Mouse (Mus musculus) lung, embryonic 16.5 days (tissue): ENCODE data around the gene Brd1. TPM values are rescaled to one million over a fixed set of nuclear protein-coding genes. Genes with fewer than 3 reads are reported as not detected.
"Not testable (repeated sequence)": the region's sequence is repeated elsewhere in the genome, so short reads cannot be mapped to it uniquely, and the experiment has no call there.

Experiments
- ATAC-seq: fragments of 200-750 bp; cut with Nextera tagmentation; 2 replicates; pipeline ENCODE4 v1.8.0; 2017; ENCODE audit warnings: low read depth, mild to moderate bottlenecking, moderate library complexity
- H3K27ac ChIP-seq: fragments of 300-500 bp; sonication (generic); 2 replicates; pipeline ENCODE4 v1.5.1; 2014; ENCODE audit warnings: mild to moderate bottlenecking, control low read depth, low read length
- H3K27me3 ChIP-seq: fragments of 300-500 bp; sonication (generic); 2 replicates; pipeline ENCODE4 v1.6.1; 2014; ENCODE audit warnings: low read depth, low read length, mixed read lengths; ENCODE audit not compliant: control insufficient read depth, insufficient read depth
- H3K36me3 ChIP-seq: fragments of 300-500 bp; sonication (generic); 2 replicates; pipeline ENCODE4 v1.6.1; 2014; ENCODE audit warnings: low read length; ENCODE audit not compliant: control insufficient read depth, insufficient read depth
- H3K4me1 ChIP-seq: fragments of 300-500 bp; sonication (generic); replicated peaks from 2 replicates; pipeline ENCODE4 v1.6.1; 2014; ENCODE audit warnings: low read length, mixed read lengths; ENCODE audit not compliant: control insufficient read depth, insufficient read depth
- H3K4me2 ChIP-seq: fragments of 300-500 bp; sonication (generic); 2 replicates; pipeline ENCODE4 v1.6.1; 2014; ENCODE audit warnings: low read depth, low read length, control low read depth
- H3K4me3 ChIP-seq: fragments of 300-500 bp; sonication (generic); 2 replicates; pipeline ENCODE4 v1.5.1; 2014; ENCODE audit warnings: mild to moderate bottlenecking, low read length, control low read depth
- H3K9ac ChIP-seq: fragments of 300-500 bp; sonication (generic); 2 replicates; pipeline ENCODE4 v1.6.1; 2014; ENCODE audit warnings: low read length, control low read depth
- H3K9me3 ChIP-seq: fragments of 300-500 bp; sonication (generic); 2 replicates; pipeline ENCODE4 v1.6.1; 2016; ENCODE audit warnings: low read length; ENCODE audit not compliant: control insufficient read depth
- WGBS: fragments of 180-500 bp; shearing (Covaris S2); extraction: QIAGEN DNeasy Blood & Tissue Kit; methylation state at CpG from one replicate; pipeline ENCODE4 v1.1.7; 2014; 5-methylcytosine and 5-hydroxymethylcytosine counted together
- polyA plus RNA-seq: library from polyadenylated mRNA; unstranded; fragments of >200 nt; fragmentation: Nextera tagmentation; extraction: Ambion mirVana; gene quantifications from 2 replicates; pipeline ENCODE4 v1.2.1, GENCODE M21; 2015

Brd1 gene
- 17.7 and 19.0 TPM in 2 replicates for polyA plus RNA-seq

DNA sequence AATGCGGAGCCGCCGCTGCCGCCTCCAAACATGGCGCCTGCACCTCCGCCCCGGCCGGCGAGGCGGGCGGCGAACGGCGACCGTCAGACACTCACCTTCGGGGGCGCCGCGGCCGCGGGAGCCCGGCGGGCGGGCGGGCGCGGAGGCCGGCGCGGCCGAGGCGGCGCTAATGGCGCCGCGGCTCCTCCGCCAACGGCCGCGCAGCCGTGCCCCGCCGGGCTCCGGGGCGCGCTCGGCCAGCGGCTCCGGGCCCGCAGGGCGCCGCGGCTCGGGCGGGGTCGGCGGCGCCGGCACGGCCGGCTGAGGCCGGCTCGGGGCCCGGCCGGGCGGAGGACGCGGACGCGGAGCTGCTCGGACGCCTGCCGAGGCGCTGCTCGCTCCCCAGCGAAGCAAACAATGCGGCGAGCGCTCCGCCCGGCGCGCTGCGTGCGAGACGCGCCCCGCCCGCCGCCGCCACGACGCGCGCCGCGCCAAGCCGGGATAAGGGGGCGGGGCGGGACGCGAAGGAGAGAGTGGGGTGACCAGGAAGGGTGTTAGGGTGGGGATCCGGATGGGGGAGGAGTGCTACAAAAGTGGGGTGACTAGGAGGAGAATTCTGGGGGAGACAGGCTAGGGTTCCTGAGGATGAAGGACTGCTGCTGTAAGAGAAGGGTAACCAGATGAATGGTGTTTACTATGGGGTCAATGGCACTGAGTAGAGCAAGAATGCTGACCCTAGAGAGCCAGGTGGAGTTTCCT, at the start of gene Brd1:
Gene Brd1 (minus strand): TSS at position 400 of the 738 bp plus-strand sequence.
- H3K4me3 ChIP-seq: peak within 1 kb of the TSS; percentile 96
- H3K4me2 ChIP-seq: peak within 1 kb of the TSS; percentile 82
- peaks cover 13% of the 10 kb centered on the region for H3K36me3 ChIP-seq
- peak within 1 kb of the TSS; percentile 89 for H3K27ac ChIP-seq
- peaks cover 19% of the 10 kb centered on the region for H3K4me1 ChIP-seq
- WGBS: under 1% methylated on average over 64 of the region's 103 CpGs
- no peaks in the 10 kb centered on the region for H3K9me3 ChIP-seq
- peak within 1 kb of the TSS; percentile 98 for H3K9ac ChIP-seq
- peak; percentile 90 for ATAC-seq
- no peaks in the 10 kb centered on the region for H3K27me3 ChIP-seq

DNA sequence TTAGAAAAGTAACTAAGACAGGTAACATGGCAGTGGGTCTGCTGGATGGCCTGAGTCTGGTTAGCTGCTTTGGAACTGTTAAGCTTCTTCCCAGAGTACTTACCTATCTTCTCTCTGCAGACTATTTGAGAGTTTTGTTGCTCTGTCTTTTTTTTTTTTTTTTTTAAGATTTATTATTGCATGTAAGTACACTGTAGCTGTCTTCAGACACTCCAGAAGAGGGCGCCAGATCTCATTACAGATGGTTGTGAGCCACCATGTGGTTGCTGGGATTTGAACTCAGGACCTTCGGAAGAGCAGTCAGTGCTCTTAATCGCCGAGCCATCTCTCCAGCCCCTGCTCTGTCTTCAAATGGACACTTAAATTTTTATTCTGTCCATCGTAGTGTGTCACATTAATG, 40.6 kb upstream of the Brd1 start:
- WGBS: 94% methylated on average over 5 of the region's 5 CpGs
- H3K9ac ChIP-seq, H3K4me1 ChIP-seq, H3K4me2 ChIP-seq, ATAC-seq, H3K27ac ChIP-seq, H3K9me3 ChIP-seq, H3K4me3 ChIP-seq, H3K27me3 ChIP-seq: not testable (repeated sequence)
- peaks cover 10% of the 10 kb centered on the region for H3K36me3 ChIP-seq

DNA sequence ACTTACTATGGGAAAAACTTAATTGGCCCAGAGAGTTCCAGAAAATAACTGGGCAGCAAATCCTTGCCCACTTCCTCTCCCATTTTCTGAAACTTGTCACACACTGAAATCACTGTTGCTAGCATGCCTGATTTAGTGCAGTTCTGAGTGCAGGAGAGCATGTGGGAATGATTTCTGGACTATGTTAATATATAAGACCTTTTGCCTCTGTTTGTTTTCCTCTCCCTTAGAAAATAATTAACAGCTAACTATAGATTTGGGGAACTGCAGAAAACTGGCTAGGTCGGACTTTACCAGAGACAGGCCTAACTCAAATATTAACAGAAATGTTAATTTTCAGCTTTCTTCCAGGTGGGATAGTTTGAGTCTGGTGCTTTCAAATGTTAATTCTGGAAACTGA, 34.5 kb upstream of the Brd1 start:
- Histone ChIP-seq H3K27ac (no peak overlapping the region), H3K36me3 (peaks cover 13% of the 10 kb centered on the region), H3K4me1 (no peaks in the 10 kb centered on the region; the same call in 1 of the 2 replicates), H3K9me3 (no peaks in the 10 kb centered on the region), H3K4me2 (no peak overlapping the region), H3K27me3 (no peaks in the 10 kb centered on the region), H3K9ac (no peak overlapping the region), H3K4me3 (no peak overlapping the region)
- ATAC-seq: no peak
- 58% methylated on average over 1 of the region's 1 CpGs for WGBS

DNA sequence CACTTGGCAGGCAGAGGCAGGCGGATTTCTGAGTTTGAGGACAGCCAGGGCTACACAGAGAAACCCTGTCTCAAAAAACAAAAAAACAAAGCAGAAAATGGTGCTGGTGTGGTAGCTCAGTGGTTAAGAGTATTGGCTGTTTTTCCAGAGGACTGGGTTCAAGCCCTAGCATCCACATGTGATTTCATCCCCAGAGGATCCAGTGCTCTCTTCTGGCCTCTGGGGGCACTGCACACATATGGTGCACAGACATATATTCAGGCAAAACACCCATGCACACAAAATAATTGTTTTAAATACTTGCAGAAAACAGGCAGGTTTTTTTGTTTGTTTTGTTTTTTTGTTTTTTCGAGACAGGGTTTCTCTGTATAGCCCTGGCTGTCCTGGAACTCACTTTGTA, 32.1 kb upstream of the Brd1 start:
- H3K27me3 ChIP-seq, H3K9ac ChIP-seq, H3K9me3 ChIP-seq, H3K4me3 ChIP-seq, H3K27ac ChIP-seq, H3K4me2 ChIP-seq, H3K4me1 ChIP-seq, ATAC-seq: not testable (repeated sequence)
- peaks cover 12% of the 10 kb centered on the region for H3K36me3 ChIP-seq
- 91% methylated on average over 2 of the region's 2 CpGs for WGBS

DNA sequence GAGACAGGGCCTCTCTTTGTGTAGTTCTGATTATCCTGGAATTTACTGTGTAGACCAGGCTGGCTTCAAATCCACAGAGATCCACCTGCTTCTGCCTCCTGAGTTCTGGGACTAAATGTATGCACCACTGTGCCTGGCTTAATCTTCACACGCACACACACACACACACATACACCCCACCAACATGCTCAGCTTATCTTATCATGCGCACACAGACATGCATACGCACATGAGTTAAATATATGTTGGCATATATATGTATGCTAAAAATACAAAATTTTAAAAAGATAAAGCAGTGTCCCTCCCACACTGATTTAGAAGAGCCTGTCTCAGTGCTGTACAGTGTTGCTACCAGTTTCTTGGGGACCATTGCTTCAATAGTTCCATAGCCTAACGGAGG, 27.5 kb upstream of the Brd1 start:
- Histone ChIP-seq H3K4me1 (0 out of 2 replicates have a peak, but pooled peaks cover 2% of the 10 kb centered on the region), H3K4me3 (no peak overlapping the region), H3K9ac (no peak overlapping the region), H3K27me3 (no peaks in the 10 kb centered on the region), H3K27ac (no peak overlapping the region), H3K36me3 (peaks cover 5% of the 10 kb centered on the region), H3K4me2 (no peak overlapping the region), H3K9me3 (no peaks in the 10 kb centered on the region)
- no peak for ATAC-seq
- WGBS: 95% methylated on average over 4 of the region's 4 CpGs

DNA sequence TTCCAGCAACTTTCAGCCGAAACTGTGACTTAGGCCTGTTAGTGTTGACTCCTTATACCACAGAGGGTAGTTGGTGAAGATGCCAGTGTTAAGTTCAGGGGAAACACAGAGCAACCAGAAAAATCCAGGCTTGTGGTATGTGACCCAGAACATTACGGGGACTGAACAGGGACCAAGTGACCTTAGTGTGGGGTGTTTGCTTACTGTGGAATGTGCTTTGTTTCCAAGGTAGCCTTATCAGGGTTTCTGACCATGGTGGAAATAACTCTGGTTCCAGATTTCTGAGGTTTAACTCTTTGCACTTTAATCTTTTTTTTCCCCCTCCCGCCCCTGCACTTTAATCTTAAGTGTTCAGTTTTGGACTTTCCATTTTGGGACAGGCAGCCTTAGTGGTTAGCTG, 24.0 kb upstream of the Brd1 start:
- Histone ChIP-seq H3K4me2 (peak overlapping the region; percentile 10; the same call in 1 of the 2 replicates), H3K27ac (peak overlapping the region; percentile 85), H3K4me1 (peaks cover 6% of the 10 kb centered on the region), H3K36me3 (peaks cover 2% of the 10 kb centered on the region; the same call in 1 of the 2 replicates), H3K27me3 (no peaks in the 10 kb centered on the region), H3K9me3 (no peaks in the 10 kb centered on the region), H3K9ac (no peak overlapping the region), H3K4me3 (no peak overlapping the region)
- WGBS: 56% methylated on average over 3 of the region's 3 CpGs
- peak; percentile 62; the same call in 1 of the 2 replicates for ATAC-seq

DNA sequence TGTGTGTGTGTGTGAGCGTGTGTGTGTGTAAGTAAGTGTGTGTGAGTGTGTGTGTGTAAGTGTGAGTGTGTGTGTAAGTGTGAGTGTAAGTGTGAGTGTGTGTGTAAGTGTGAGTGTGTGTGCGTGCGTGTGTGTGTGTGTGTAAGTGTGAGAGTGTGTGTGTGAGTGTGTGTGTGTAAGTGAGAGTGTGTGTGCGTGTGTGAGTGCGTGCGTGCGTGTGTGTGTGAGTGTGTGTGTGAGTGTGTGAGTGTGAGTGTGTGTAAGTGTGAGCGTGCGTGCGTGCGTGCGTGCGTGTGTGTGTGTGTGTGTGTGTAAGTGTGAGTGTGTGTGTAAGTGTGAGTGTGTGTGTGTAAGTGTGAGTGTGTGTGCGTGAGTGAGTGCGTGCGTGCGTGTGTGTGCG, 21.7 kb upstream of the Brd1 start:
- 98% methylated on average over 18 of the region's 18 CpGs for WGBS
- peaks cover 10% of the 10 kb centered on the region for H3K4me1 ChIP-seq
- H3K9me3 ChIP-seq: no peaks in the 10 kb centered on the region
- ATAC-seq: no peak
- no peak overlapping the region for H3K4me3 ChIP-seq
- H3K27ac ChIP-seq: no peak overlapping the region
- peaks cover 2% of the 10 kb centered on the region; the same call in 1 of the 2 replicates for H3K36me3 ChIP-seq
- no peaks in the 10 kb centered on the region for H3K27me3 ChIP-seq
- no peak overlapping the region for H3K9ac ChIP-seq
- H3K4me2 ChIP-seq: no peak overlapping the region

DNA sequence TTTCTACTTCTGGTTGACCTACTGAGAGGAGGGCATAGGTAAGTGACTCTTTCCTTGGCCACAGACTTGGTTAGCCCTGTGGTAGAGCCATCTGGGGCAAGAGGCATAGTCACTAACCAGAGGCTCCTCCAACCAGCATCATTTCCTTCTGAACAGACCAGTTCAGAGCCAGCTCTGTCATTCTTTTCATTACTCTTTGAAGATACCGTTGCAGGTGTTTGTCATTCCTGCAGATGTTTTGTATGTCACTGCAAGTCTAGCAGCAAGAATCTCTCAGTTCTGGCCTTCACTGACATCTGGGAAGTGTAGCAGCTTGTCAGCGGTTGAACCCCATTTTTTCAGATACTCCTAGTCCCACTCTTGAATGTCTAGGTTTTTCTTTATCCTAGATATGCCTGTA, 20.9 kb upstream of the Brd1 start:
- 59% methylated on average over 2 of the region's 2 CpGs for WGBS
- H3K27me3 ChIP-seq: no peaks in the 10 kb centered on the region
- H3K9ac ChIP-seq: no peak overlapping the region
- peaks cover 16% of the 10 kb centered on the region for H3K4me1 ChIP-seq
- no peak overlapping the region for H3K27ac ChIP-seq
- H3K4me3 ChIP-seq: no peak overlapping the region
- no peaks in the 10 kb centered on the region for H3K9me3 ChIP-seq
- H3K4me2 ChIP-seq: no peak overlapping the region
- ATAC-seq: no peak
- H3K36me3 ChIP-seq: 0 out of 2 replicates have a peak, but pooled peaks cover 2% of the 10 kb centered on the region

DNA sequence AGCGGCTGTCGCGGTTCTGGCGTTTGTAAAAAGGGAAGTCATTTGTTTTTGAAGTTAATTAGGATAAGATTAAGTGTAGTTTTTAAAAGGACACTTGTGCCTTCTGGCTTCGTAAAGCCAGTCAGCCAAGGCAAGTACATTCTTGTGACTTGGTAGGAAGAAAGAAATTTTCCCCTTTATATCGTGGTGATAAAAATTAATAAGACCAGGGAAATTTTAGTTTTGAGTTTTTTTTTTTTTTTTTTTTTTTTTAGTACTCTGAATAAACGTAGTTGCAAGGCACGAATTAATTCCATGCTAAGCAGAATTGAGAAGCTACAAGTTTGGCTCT, 18.3 kb upstream of the Brd1 start:
- WGBS: under 1% methylated on average over 8 of the region's 8 CpGs
- Histone ChIP-seq H3K9ac (peak overlapping the region; percentile 84), H3K4me3 (peak overlapping the region; percentile 85), H3K27me3 (no peaks in the 10 kb centered on the region), H3K9me3 (no peaks in the 10 kb centered on the region), H3K27ac (peak overlapping the region; percentile 83), H3K4me2 (peak overlapping the region; percentile 89), H3K4me1 (peaks cover 14% of the 10 kb centered on the region), H3K36me3 (no peaks in the 10 kb centered on the region)
- ATAC-seq: no peak
